Mouse (Mus musculus) thymus, adult 2 months (tissue): ENCODE measurements around the gene Izumo4. TPM values are rescaled to one million over a fixed set of nuclear protein-coding genes. Genes with fewer than 3 reads are reported as not detected.

Experiments
- DNase-seq: peaks from one replicate; pipeline ENCODE4 v3.0.0; 2021
- H3K27ac ChIP-seq: fragments of 200-500 bp; 2 replicates; pipeline ENCODE4 v1.5.1; 2012; ENCODE audit warnings: low read length, control low read depth; ENCODE audit not compliant: control insufficient read depth, insufficient read depth
- H3K27me3 ChIP-seq: fragments of 200-500 bp; 2 replicates; pipeline ENCODE4 v1.6.1; 2012; ENCODE audit warnings: mild to moderate bottlenecking, low read length, moderate library complexity, mixed read lengths; ENCODE audit not compliant: control insufficient read depth, insufficient read depth
- H3K36me3 ChIP-seq: fragments of 200-500 bp; 2 replicates; pipeline ENCODE4 v1.6.1; 2012; ENCODE audit warnings: mild to moderate bottlenecking, low read length, moderate library complexity; ENCODE audit not compliant: control insufficient read depth, insufficient read depth
- H3K4me1 ChIP-seq: fragments of 200-500 bp; replicated peaks from 2 replicates; pipeline ENCODE4 v1.6.1; 2012; ENCODE audit warnings: low read length; ENCODE audit not compliant: control insufficient read depth, insufficient read depth
- H3K4me3 ChIP-seq: fragments of 200-500 bp; 2 replicates; pipeline ENCODE4 v1.5.1; 2012; ENCODE audit warnings: mild to moderate bottlenecking, low read length, control low read depth, moderate library complexity; ENCODE audit not compliant: control insufficient read depth, insufficient read depth
- CTCF ChIP-seq: fragments of 200-500 bp; IDR thresholded peaks from 2 replicates; pipeline ENCODE4 v1.5.1; 2012; ENCODE audit warnings: mild to moderate bottlenecking, control low read depth, low read length, moderate library complexity, borderline replicate concordance; ENCODE audit not compliant: control insufficient read depth, poor library complexity, insufficient read depth; ENCODE audit errors: extremely low read depth
- POLR2A ChIP-seq: fragments of 200-500 bp; IDR thresholded peaks from 2 replicates; pipeline ENCODE4 v1.6.1; 2012; ENCODE audit warnings: mild to moderate bottlenecking, low read length, control low read depth, moderate library complexity; ENCODE audit not compliant: control insufficient read depth, poor library complexity, insufficient read depth; ENCODE audit errors: extremely low read depth
- WGBS: fragments of 180-500 bp; shearing (Covaris S2); methylation state at CpG from one replicate; pipeline ENCODE4 v1.1.7; 2018; 5-methylcytosine and 5-hydroxymethylcytosine counted together
- polyA plus RNA-seq: library from polyadenylated mRNA; depleted of rRNA; stranded (reverse); fragments of >200 nt; gene quantifications from 2 replicates; pipeline ENCODE4 v1.2.3, GENCODE M21; 2012

Izumo4 gene
- polyA plus RNA-seq, 1 experiment, result 66.9 TPM

DNA sequence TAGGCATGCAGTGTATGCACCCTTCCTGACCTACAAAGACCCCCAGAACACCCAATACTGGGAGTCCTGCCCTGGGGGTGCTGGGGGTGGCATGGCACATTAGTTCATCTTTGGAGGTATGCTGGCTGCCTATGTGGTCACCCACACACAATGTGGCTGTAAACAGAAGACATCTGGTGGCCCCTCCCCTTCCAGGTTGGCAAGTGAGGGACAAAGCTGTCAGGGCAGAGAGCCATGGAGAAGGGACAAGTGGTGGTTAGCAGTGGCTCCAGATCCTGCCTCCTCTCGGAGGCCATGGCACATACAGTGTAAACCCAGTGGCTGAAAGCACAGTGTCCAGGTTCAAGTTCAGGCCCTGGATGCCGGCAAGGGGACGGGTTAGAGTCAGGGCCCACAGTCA, 15.4 kb upstream of the Izumo4 start:
- no peaks in the 10 kb centered on the region for H3K27me3 ChIP-seq
- peaks cover 32% of the 10 kb centered on the region for H3K4me1 ChIP-seq
- DNase-seq, result no peak
- peaks cover 58% of the 10 kb centered on the region for H3K36me3 ChIP-seq
- H3K4me3 ChIP-seq, result no peak overlapping the region
- no peak overlapping the region for H3K27ac ChIP-seq
- WGBS, result 82% methylated on average over 3 of the region's 3 CpGs
- no peak for TF ChIP-seq POLR2A
- TF ChIP-seq CTCF, result no peak

DNA sequence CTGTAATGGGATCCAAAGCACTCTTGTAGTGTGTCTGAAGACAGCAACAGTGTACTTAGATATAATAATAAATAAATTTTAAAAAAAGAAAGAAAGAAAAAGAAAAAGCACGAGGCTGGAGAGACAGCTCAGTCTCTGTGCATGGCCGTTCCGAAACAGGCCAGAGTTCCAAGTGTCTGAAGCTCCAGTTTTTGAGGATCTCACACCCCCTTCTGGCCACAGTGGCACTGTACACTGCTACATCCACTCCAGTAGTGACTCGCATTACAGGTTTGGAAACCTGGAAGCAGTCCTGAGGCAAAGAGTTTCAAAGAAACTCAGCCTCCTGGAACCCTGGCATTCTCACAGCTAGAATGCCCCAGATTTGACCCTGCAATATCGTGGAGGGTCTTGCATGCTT, 14.1 kb upstream of the Izumo4 start:
- TF ChIP-seq POLR2A (no peak), CTCF (peak; percentile 25; the same call in 1 of the 2 replicates)
- Histone ChIP-seq H3K36me3 (peaks cover 58% of the 10 kb centered on the region), H3K27ac (no peak overlapping the region), H3K4me3 (no peak overlapping the region), H3K27me3 (no peaks in the 10 kb centered on the region), H3K4me1 (peaks cover 34% of the 10 kb centered on the region)
- peak; percentile 75 for DNase-seq
- WGBS, result 62% methylated on average over 5 of the region's 5 CpGs

DNA sequence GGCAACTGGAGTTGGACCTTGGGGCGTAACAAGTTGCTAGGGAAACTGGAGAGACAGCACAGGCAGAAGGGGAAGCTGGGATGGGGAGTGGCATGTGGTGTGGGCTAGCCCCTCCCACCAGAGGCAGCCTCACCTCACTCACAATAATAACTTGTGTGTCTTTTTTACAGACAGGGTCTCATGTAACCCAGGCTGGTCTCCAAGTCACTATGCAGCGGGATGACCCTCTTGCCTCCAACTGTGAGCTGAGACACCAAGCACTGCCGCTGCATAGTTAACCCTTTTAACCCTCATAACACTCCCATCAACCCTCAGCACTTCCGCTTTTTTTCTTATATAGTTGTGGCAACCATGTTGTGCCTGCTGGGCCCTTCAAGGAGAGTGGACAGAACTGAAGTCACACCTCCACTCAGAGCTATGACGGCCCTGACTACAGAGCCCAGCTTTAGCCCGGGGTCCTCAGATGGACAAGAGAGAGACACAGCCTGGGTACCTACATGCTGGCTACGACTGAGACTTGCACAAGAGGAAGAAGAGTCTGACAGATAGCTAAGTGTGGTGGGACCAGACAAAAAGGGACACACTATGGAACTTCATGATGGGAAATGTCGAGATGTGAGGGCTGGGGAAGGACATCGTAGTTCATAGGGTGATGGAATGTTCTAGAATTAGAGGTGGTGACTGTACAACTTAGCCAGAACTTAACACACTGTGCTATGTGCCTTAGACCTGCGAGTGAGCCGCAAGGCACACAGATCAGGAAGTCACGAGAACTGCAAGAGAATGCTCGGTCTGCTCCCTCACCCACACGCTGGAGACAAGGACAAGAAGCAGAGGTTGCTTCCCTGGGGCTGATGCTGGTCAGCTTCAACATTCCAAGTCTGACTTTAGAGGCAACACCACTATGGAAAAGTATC, 9.5 kb upstream of the Izumo4 start:
- no peaks in the 10 kb centered on the region for H3K27me3 ChIP-seq
- H3K36me3 ChIP-seq, result peaks cover 30% of the 10 kb centered on the region
- DNase-seq, result peak; percentile 54
- TF ChIP-seq CTCF (no peak), POLR2A (no peak)
- WGBS, result 20% methylated on average over 14 of the region's 14 CpGs
- H3K27ac ChIP-seq, result peak overlapping the region; percentile 95
- peak overlapping the region; percentile 26 for H3K4me3 ChIP-seq
- peaks cover 60% of the 10 kb centered on the region for H3K4me1 ChIP-seq

- WGBS, result 77% methylated on average over 12 of the region's 12 CpGs
- Histone ChIP-seq H3K4me3 (no peak overlapping the region), H3K36me3 (peaks cover 27% of the 10 kb centered on the region), H3K27ac (peak overlapping the region; percentile 95), H3K27me3 (no peaks in the 10 kb centered on the region), H3K4me1 (peaks cover 71% of the 10 kb centered on the region)
- no peak for DNase-seq
- no peak for TF ChIP-seq CTCF
- TF ChIP-seq POLR2A, result no peak
These were observed 8.5 kb upstream of the Izumo4 start for GRCm38 (mm10) chr10:80693401-80694045.

- 0 out of 2 replicates have a peak overlapping the region, but pooled peaks have one; percentile 27 for H3K4me3 ChIP-seq
- DNase-seq, result no peak
- WGBS, result 79% methylated on average over 13 of the region's 13 CpGs
- H3K27ac ChIP-seq, result peak overlapping the region; percentile 95
- no peak for TF ChIP-seq CTCF
- TF ChIP-seq POLR2A, result no peak
- peaks cover 20% of the 10 kb centered on the region for H3K36me3 ChIP-seq
- peaks cover 77% of the 10 kb centered on the region for H3K4me1 ChIP-seq
- H3K27me3 ChIP-seq, result no peaks in the 10 kb centered on the region
These were observed 7.6 kb upstream of the Izumo4 start for GRCm38 (mm10) chr10:80694159-80694938.

GRCm38 (mm10) chr10:80695186-80695585, 6.8 kb upstream of the Izumo4 start:
- Histone ChIP-seq H3K27me3 (no peaks in the 10 kb centered on the region), H3K4me1 (peaks cover 82% of the 10 kb centered on the region), H3K4me3 (peak overlapping the region; percentile 27), H3K36me3 (peaks cover 11% of the 10 kb centered on the region), H3K27ac (peak overlapping the region; percentile 95)
- 0% methylated on average over 2 of the region's 2 CpGs for WGBS
- TF ChIP-seq POLR2A (peak; percentile 27; the same call in 1 of the 2 replicates), CTCF (no peak)
- peak; percentile 87 for DNase-seq
